Mouse (Mus musculus) retina, postnatal 1 day (tissue): ENCODE data around the gene Dyrk3.

Source experiments
- DNase-seq: peaks from one replicate; pipeline ENCODE4 v3.0.0-alpha.2; 2012

The Dyrk3 gene

DNA sequence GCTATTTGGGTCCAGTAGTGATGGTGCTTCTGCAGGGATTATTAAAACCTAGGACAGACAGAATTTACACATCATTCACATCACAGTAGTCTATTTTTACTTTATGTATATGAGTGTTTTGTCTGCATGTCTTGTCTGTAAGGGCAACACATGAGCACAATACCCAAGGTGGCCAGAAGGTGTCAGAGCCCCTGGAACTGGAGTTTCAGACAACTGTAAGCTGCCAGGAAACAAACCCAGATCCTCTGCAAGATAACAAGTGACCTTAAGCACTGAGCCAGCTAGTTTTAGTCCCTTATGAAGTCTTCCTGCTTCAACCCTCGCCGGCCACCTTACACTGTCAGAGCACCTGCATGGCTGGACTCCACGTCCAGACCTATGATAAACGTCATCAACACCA, 58.4 kb downstream of the Dyrk3 start:
- DNase-seq: peak; percentile 45

DNA sequence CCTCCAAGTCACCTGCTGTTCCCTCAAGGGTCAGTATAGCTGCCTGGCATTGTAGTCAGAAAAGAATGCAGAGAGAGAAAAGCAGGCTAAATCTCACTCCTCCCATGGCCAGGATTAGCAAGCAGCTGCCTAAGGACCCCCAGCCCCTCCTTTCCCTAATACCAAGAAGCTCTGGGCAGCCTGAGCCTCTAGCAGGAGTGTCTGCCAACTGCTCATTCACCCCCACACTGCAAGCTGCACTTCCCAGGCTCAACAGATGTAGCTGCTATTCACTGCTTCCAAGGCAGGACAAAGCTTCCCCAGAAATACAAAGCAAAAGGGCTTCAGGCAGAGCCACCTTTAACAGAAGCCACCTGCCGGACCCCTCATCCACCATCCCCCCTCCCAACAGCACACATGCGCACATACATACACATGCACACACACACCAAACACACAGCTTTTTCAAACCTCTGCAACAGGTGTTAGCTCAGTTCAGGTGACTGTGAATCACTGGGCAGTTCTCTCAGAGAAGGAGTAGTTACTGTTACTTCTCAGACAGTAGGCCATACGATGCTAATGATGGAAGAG, 59.3 kb downstream of the Dyrk3 start:
- DNase-seq: peak; percentile 91
